Mouse (Mus musculus): ENCODE data around the gene Tmem270. TPM values are rescaled to one million over a fixed set of nuclear protein-coding genes. Genes with fewer than 3 reads are reported as not detected.
"Not testable (repeated sequence)": the region's sequence is repeated elsewhere in the genome, so short reads cannot be mapped to it uniquely, and the experiment has no call there.

Tmem270 gene
- total and polyA plus RNA-seq, 3 experiments = not detected

GRCm38 (mm10) chr5:134934666-134935065 is 28.1 kb upstream of the Tmem270 start:
- Histone ChIP-seq H3K27me3 (ENCODE audit: control insufficient read depth in 1 of 2, insufficient read depth in 2 of 2, low read length in 2 of 2) (no peaks in the 10 kb centered on the region), H3K27ac (ENCODE audit: control insufficient read depth, low read depth, low read length) (no peak overlapping the region), H3K36me3 (ENCODE audit: control insufficient read depth in 1 of 2, insufficient read depth in 2 of 2, low read length in 2 of 2) (no peaks in the 10 kb centered on the region), H3K4me3 (ENCODE audit: control insufficient read depth in 1 of 2, insufficient read depth in 1 of 2, low read depth in 2 of 2, low read length in 2 of 2) (no peak overlapping the region), H3K4me1 (ENCODE audit: control insufficient read depth in 1 of 2, insufficient read depth in 2 of 2, low read length in 2 of 2) (peaks cover 0 to 2% of the 10 kb centered on the region in 2 experiments; a peak in 1 of 4 replicates), H3K9me3 (replicated peaks; ENCODE audit: insufficient read depth, low read length) (no peaks in the 10 kb centered on the region), H3K9ac (ENCODE audit: control insufficient read depth, low read depth, low read length, poor library complexity, severe bottlenecking) (no peak overlapping the region), H3K79me2 (ENCODE audit: control insufficient read depth, insufficient read depth, low read length, poor library complexity) (no peaks in the 10 kb centered on the region)
- DNase-seq (ENCODE audit: low read depth, low spot score) = peak; percentile 35
- no peak for TF ChIP-seq ELF1 (IDR thresholded peaks at IDR 0.05; ENCODE audit: low read depth, low read length)
- no peak for TF ChIP-seq ZC3H11A (IDR thresholded peaks at IDR 0.05; ENCODE audit: low read depth, low read length)
- TF ChIP-seq MAX (IDR thresholded peaks at IDR 0.05; ENCODE audit: low read length) = no peak
- no peak for TF ChIP-seq HCFC1 (IDR thresholded peaks at IDR 0.05; ENCODE audit: low read depth, low read length)
- no peak for TF ChIP-seq MXI1 (IDR thresholded peaks at IDR 0.05; ENCODE audit: low read depth, low read length)
- no peak for TF ChIP-seq CHD2 (IDR thresholded peaks at IDR 0.05; ENCODE audit: low read length)
- TF ChIP-seq RAD21 (IDR thresholded peaks at IDR 0.05; ENCODE audit: low read depth, low read length) = no peak
- TF ChIP-seq BHLHE40 (IDR thresholded peaks at IDR 0.05; ENCODE audit: borderline replicate concordance, low read depth, low read length) = no peak
- TF ChIP-seq SIN3A (IDR thresholded peaks at IDR 0.05; ENCODE audit: low read length) = no peak
- no peak for TF ChIP-seq EP300 (IDR thresholded peaks at IDR 0.05; ENCODE audit: low read depth in 1 of 2, low read length in 2 of 2)

DNA sequence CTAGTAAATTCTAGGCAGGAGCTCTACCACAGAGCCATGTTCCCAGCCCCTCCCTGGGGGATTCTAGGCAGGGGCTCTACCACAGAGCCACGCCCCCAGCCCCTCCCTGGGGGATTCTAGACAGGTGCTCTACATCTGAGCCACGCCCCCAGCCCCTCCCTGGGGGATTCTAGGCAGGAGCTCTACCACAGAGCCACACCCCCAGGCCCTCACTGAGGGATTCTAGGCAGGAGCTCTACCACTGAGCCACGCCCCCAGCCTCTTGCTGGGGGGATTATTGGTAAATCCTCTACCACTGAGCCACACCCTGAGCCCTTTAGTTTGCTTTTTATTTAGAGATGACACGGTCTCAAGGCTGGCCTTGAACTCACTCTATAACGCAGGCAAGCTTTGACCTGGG is 27.2 kb upstream of the Tmem270 start:
- not testable (repeated sequence) for H3K36me3 ChIP-seq (ENCODE audit: control insufficient read depth in 1 of 2, insufficient read depth in 2 of 2, low read length in 2 of 2); H3K79me2 ChIP-seq (ENCODE audit: control insufficient read depth, insufficient read depth, low read length, poor library complexity); H3K4me3 ChIP-seq (ENCODE audit: control insufficient read depth in 1 of 2, insufficient read depth in 1 of 2, low read depth in 2 of 2, low read length in 2 of 2); DNase-seq (ENCODE audit: low read depth, low spot score); H3K9ac ChIP-seq (ENCODE audit: control insufficient read depth, low read depth, low read length, poor library complexity, severe bottlenecking); H3K9me3 ChIP-seq (replicated peaks; ENCODE audit: insufficient read depth, low read length); H3K4me1 ChIP-seq (ENCODE audit: control insufficient read depth in 1 of 2, insufficient read depth in 2 of 2, low read length in 2 of 2); H3K27ac ChIP-seq (ENCODE audit: control insufficient read depth, low read depth, low read length); H3K27me3 ChIP-seq (ENCODE audit: control insufficient read depth in 1 of 2, insufficient read depth in 2 of 2, low read length in 2 of 2)

DNA sequence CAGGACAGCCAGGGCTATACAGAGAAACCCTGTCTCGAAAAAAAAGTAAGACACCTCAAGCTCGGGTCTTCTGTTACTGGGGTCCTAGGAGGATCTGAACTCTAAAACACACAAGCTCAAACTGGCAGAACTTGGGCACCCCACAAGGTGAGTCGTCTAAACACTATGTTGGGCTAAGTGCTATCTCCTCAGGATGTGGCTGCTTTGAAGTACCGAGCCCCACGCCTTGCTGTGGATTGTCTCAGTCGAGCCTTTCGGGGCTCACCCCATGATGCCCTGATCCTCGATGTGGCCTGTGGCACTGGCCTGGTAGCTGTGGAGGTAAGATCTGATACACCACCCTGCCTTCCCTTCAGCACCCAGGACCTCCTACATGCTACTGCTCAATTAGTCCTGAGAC is 26.7 kb upstream of the Tmem270 start:
- Histone ChIP-seq H3K36me3 (ENCODE audit: control insufficient read depth in 1 of 2, insufficient read depth in 2 of 2, low read length in 2 of 2) (no peaks in the 10 kb centered on the region), H3K79me2 (ENCODE audit: control insufficient read depth, insufficient read depth, low read length, poor library complexity) (no peaks in the 10 kb centered on the region), H3K9ac (ENCODE audit: control insufficient read depth, low read depth, low read length, poor library complexity, severe bottlenecking) (no peak overlapping the region), H3K4me1 (ENCODE audit: control insufficient read depth in 1 of 2, insufficient read depth in 2 of 2, low read length in 2 of 2) (peaks cover 0 to 2% of the 10 kb centered on the region in 2 experiments; a peak in 1 of 4 replicates), H3K4me3 (ENCODE audit: control insufficient read depth in 1 of 2, insufficient read depth in 1 of 2, low read depth in 2 of 2, low read length in 2 of 2) (no peak overlapping the region), H3K9me3 (replicated peaks; ENCODE audit: insufficient read depth, low read length) (no peaks in the 10 kb centered on the region), H3K27ac (ENCODE audit: control insufficient read depth, low read depth, low read length) (no peak overlapping the region), H3K27me3 (ENCODE audit: control insufficient read depth in 1 of 2, insufficient read depth in 2 of 2, low read length in 2 of 2) (peaks cover under 1 to 3% of the 10 kb centered on the region in 2 experiments; a peak in 3 of 4 replicates)
- no peak for DNase-seq (ENCODE audit: low read depth, low spot score)
- TF ChIP-seq ZNF384 (IDR thresholded peaks at IDR 0.05; ENCODE audit: low read depth, low read length) (no peak), HCFC1 (IDR thresholded peaks at IDR 0.05; ENCODE audit: low read depth, low read length) (no peak), POLR2A (IDR thresholded peaks at IDR 0.05; ENCODE audit: control insufficient read depth in 1 of 2, insufficient read depth in 1 of 2, low read depth in 1 of 2, low read length in 2 of 2, poor library complexity in 1 of 2) (no peak), MAFK (IDR thresholded peaks at IDR 0.05; ENCODE audit: borderline replicate concordance, low read depth, low read length) (no peak), MYC (IDR thresholded peaks at IDR 0.05; ENCODE audit: low read depth, low read length) (no peak), ZKSCAN1 (IDR thresholded peaks at IDR 0.05; ENCODE audit: low read depth, low read length) (no peak), TBP (IDR thresholded peaks at IDR 0.05; ENCODE audit: low read depth, low read length) (no peak), USF2 (IDR thresholded peaks at IDR 0.05; ENCODE audit: borderline replicate concordance in 1 of 2, insufficient read depth in 1 of 2, low read depth in 1 of 2, low read length in 2 of 2) (no peak), UBTF (IDR thresholded peaks at IDR 0.05; ENCODE audit: borderline replicate concordance, insufficient read depth, low read depth, low read length) (no peak), RCOR1 (IDR thresholded peaks at IDR 0.05; ENCODE audit: low read depth, low read length) (no peak), RAD21 (IDR thresholded peaks at IDR 0.05; ENCODE audit: low read depth, low read length) (no peak), ETS1 (IDR thresholded peaks at IDR 0.05; ENCODE audit: low read depth, low read length) (no peak), USF1 (IDR thresholded peaks at IDR 0.05; ENCODE audit: low read depth, low read length) (no peak), CHD2 (IDR thresholded peaks at IDR 0.05; ENCODE audit: low read length) (no peak), NELFE (IDR thresholded peaks at IDR 0.05; ENCODE audit: low read depth, low read length) (no peak), MAX (IDR thresholded peaks at IDR 0.05; ENCODE audit: low read length) (no peak), CTCF (IDR thresholded peaks at IDR 0.05 in 2 of 3, conservative IDR thresholded peaks at IDR 0.05 in 1 of 3; ENCODE audit: control insufficient read depth in 1 of 3, insufficient read depth in 1 of 3, low read depth in 2 of 3, low read length in 3 of 3, poor library complexity in 1 of 3, severe bottlenecking in 1 of 3) (no peak), SMC3 (IDR thresholded peaks at IDR 0.05; ENCODE audit: low read depth, low read length) (no peak), NRF1 (IDR thresholded peaks at IDR 0.05; ENCODE audit: insufficient read depth, low read depth, low read length, poor library complexity, severe bottlenecking) (no peak)

Measured in MEL (cell line).